Mouse (Mus musculus): ENCODE results near the gene Slc30a1.

GRCm38 (mm10) chr1:191915586-191915985 lies 9.0 kb downstream of the Slc30a1 start:
- TF ChIP-seq GATA1 (IDR thresholded peaks at IDR 0.05; ENCODE audit: low read length) (no peak), TAL1 (IDR thresholded peaks at IDR 0.05; ENCODE audit: low read length) (no peak)
